Mouse (Mus musculus): ENCODE measurements around the gene Tspan5. TPM values are rescaled to one million over a fixed set of nuclear protein-coding genes. Genes with fewer than 3 reads are reported as not detected.
A peak's percentile ranks its signal among the peaks of the same experiment; 100 is the strongest.

Tspan5 gene
- polyA plus RNA-seq, 1 experiment = 226 TPM

- Histone ChIP-seq H3K27ac (ENCODE audit: insufficient read depth, low read length) (no peak overlapping the region), H3K4me3 (ENCODE audit: insufficient read depth, low read length) (no peak overlapping the region), H3K4me1 (ENCODE audit: control insufficient read depth, insufficient read depth, low read length) (peaks cover 5% of the 10 kb centered on the region)
- no peak for TF ChIP-seq POLR2A (IDR thresholded peaks at IDR 0.05; ENCODE audit: extremely low read depth, insufficient read depth, low read length)
- no peak for TF ChIP-seq CTCF (IDR thresholded peaks at IDR 0.05; ENCODE audit: extremely low read depth, insufficient read depth, low read length)
Observed at GRCm38 (mm10) chr3:138875936-138876335, 133.9 kb downstream of the Tspan5 start.

GRCm38 (mm10) chr3:138876418-138876817, 134.4 kb downstream of the Tspan5 start:
- Histone ChIP-seq H3K4me3 (ENCODE audit: insufficient read depth, low read length) (no peak overlapping the region), H3K4me1 (ENCODE audit: control insufficient read depth, insufficient read depth, low read length) (peaks cover 9% of the 10 kb centered on the region), H3K27ac (ENCODE audit: insufficient read depth, low read length) (no peak overlapping the region)
- no peak for TF ChIP-seq CTCF (IDR thresholded peaks at IDR 0.05; ENCODE audit: extremely low read depth, insufficient read depth, low read length)
- TF ChIP-seq POLR2A (IDR thresholded peaks at IDR 0.05; ENCODE audit: extremely low read depth, insufficient read depth, low read length) = no peak

DNA sequence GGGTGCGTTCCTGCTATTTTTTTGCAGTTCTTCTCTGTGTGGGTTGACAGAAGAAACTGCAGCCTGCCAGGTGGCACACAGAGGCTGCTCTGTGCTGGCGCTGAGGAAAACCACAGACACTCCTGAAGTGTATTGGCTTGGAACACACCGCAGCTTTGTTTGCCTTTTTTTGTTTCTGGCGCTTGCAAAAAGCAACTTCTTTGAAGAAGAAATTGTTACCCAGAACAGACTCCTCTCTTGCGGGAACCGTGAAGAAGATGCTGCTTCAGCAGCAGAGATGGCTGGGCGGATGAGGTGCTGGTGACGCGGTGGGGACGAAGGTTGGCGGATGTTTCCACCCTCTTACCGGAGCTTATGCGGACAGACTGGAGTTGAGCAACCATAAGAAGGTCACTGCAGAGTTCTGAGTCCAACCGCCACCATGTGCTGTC, 135.0 kb downstream of the Tspan5 start:
- Histone ChIP-seq H3K27ac (ENCODE audit: insufficient read depth, low read length) (no peak overlapping the region), H3K4me3 (ENCODE audit: insufficient read depth, low read length) (no peak overlapping the region), H3K4me1 (ENCODE audit: control insufficient read depth, insufficient read depth, low read length) (peaks cover 9% of the 10 kb centered on the region)
- no peak for TF ChIP-seq CTCF (IDR thresholded peaks at IDR 0.05; ENCODE audit: extremely low read depth, insufficient read depth, low read length)
- no peak for TF ChIP-seq POLR2A (IDR thresholded peaks at IDR 0.05; ENCODE audit: extremely low read depth, insufficient read depth, low read length)

GRCm38 (mm10) chr3:138877741-138878140, 135.7 kb downstream of the Tspan5 start:
- no peak overlapping the region for H3K4me3 ChIP-seq (ENCODE audit: insufficient read depth, low read length)
- H3K27ac ChIP-seq (ENCODE audit: insufficient read depth, low read length) = no peak overlapping the region
- H3K4me1 ChIP-seq (ENCODE audit: control insufficient read depth, insufficient read depth, low read length) = peaks cover 9% of the 10 kb centered on the region
- TF ChIP-seq CTCF (IDR thresholded peaks at IDR 0.05; ENCODE audit: extremely low read depth, insufficient read depth, low read length) = no peak
- no peak for TF ChIP-seq POLR2A (IDR thresholded peaks at IDR 0.05; ENCODE audit: extremely low read depth, insufficient read depth, low read length)

DNA sequence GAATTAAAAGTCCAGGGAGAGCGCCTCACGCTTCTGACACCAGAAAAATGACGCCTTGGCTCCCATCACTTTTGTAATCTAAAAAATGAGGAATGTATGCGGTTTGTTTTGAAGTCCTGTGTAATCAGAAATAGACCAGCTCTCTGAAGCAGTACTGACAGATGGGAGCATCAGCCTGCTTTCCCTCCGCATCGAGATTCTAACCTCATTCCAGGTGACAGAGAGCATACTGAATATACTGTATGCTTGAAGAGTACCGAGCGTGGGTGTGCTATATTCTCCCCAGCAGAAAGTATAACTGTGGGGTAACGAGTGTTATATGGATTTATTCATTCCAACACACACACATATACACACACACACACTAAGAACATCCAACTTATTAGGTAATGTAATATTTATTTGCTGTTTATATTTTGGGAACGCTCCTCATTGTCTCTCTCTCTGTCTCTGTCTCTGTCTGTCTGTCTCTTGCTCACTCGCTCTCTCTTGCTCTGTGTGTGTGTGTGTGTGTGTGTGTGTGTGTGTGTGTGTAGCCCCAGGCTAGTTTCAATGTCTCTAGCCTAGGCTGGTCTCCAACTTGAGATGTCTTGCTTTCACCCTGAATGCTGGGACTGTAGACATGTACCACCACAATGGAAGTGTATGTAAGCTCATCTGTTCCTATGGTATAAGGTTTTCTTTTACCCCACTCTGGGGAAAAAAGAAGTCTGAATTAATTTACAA, 139.2 kb downstream of the Tspan5 start:
- H3K4me1 ChIP-seq (ENCODE audit: control insufficient read depth, insufficient read depth, low read length) = peaks cover 9% of the 10 kb centered on the region
- H3K4me3 ChIP-seq (ENCODE audit: insufficient read depth, low read length) = no peak overlapping the region
- TF ChIP-seq CTCF (IDR thresholded peaks at IDR 0.05; ENCODE audit: extremely low read depth, insufficient read depth, low read length) (no peak), POLR2A (IDR thresholded peaks at IDR 0.05; ENCODE audit: extremely low read depth, insufficient read depth, low read length) (no peak)
- no peak overlapping the region for H3K27ac ChIP-seq (ENCODE audit: insufficient read depth, low read length)

- Histone ChIP-seq H3K4me3 (ENCODE audit: insufficient read depth, low read length) (no peak overlapping the region), H3K4me1 (ENCODE audit: control insufficient read depth, insufficient read depth, low read length) (peaks cover 7% of the 10 kb centered on the region; the same call in 1 of the 2 replicates), H3K27ac (ENCODE audit: insufficient read depth, low read length) (no peak overlapping the region)
- TF ChIP-seq POLR2A (IDR thresholded peaks at IDR 0.05; ENCODE audit: extremely low read depth, insufficient read depth, low read length) = no peak
- TF ChIP-seq CTCF (IDR thresholded peaks at IDR 0.05; ENCODE audit: extremely low read depth, insufficient read depth, low read length) = no peak
Observed at GRCm38 (mm10) chr3:138881725-138882347, 139.8 kb downstream of the Tspan5 start.

DNA sequence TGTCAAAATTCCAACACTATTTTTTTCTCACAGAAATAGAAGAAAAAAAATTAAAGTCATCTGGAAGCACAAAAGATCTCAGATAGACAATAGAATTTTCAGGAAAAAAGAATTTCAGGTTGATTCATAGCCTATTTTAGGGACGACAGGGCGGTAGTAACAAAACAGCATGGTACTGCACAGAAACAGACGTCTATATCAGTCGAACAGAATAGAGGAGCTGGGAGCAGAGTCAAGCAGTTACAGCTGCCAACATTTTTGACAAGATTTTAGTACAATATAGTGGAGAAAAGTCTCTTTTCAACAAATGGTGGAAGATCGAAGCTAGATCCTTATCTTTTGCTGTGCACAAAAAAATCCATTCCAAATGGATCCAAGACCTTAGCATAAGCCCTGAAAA, 144.1 kb downstream of the Tspan5 start:
- TF ChIP-seq CTCF (IDR thresholded peaks at IDR 0.05; ENCODE audit: extremely low read depth, insufficient read depth, low read length) (no peak), POLR2A (IDR thresholded peaks at IDR 0.05; ENCODE audit: extremely low read depth, insufficient read depth, low read length) (no peak)
- H3K4me1 ChIP-seq (ENCODE audit: control insufficient read depth, insufficient read depth, low read length) = peaks cover 6% of the 10 kb centered on the region; the same call in 1 of the 2 replicates
- no peak overlapping the region for H3K27ac ChIP-seq (ENCODE audit: insufficient read depth, low read length)
- no peak overlapping the region for H3K4me3 ChIP-seq (ENCODE audit: insufficient read depth, low read length)

DNA sequence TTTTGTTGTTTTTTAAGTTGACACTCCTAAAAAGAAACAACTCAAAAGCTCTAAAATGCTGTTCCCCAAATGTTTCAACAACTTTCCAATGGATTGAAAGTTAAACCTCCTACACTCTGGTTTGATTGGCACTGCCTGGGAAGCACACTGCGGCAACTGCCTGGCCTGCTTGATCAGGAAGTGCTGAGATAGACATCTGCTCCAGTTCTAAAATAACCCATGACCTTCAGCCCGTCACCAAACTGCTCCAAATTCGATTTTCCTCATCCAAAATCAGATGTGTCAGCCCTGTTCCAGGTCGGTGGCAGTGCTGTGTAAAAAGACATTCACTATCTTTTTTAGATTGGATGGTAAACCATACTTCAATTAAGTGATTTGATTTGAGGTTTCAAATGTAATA, 147.2 kb downstream of the Tspan5 start:
- Histone ChIP-seq H3K4me3 (ENCODE audit: insufficient read depth, low read length) (no peak overlapping the region), H3K27ac (ENCODE audit: insufficient read depth, low read length) (0 out of 2 replicates have a peak overlapping the region, but pooled peaks have one; percentile 9), H3K4me1 (ENCODE audit: control insufficient read depth, insufficient read depth, low read length) (peaks cover 8% of the 10 kb centered on the region; the same call in 1 of the 2 replicates)
- TF ChIP-seq POLR2A (IDR thresholded peaks at IDR 0.05; ENCODE audit: extremely low read depth, insufficient read depth, low read length) = no peak
- TF ChIP-seq CTCF (IDR thresholded peaks at IDR 0.05; ENCODE audit: extremely low read depth, insufficient read depth, low read length) = no peak

- H3K4me3 ChIP-seq (ENCODE audit: insufficient read depth, low read length) = no peak overlapping the region
- TF ChIP-seq POLR2A (IDR thresholded peaks at IDR 0.05; ENCODE audit: extremely low read depth, insufficient read depth, low read length) = no peak
- no peak for TF ChIP-seq CTCF (IDR thresholded peaks at IDR 0.05; ENCODE audit: extremely low read depth, insufficient read depth, low read length)
- 0 out of 2 replicates have a peak overlapping the region, but pooled peaks have one; percentile 9 for H3K27ac ChIP-seq (ENCODE audit: insufficient read depth, low read length)
- peaks cover 8% of the 10 kb centered on the region; the same call in 1 of the 2 replicates for H3K4me1 ChIP-seq (ENCODE audit: control insufficient read depth, insufficient read depth, low read length)
Observed at GRCm38 (mm10) chr3:138889769-138890295, 147.8 kb downstream of the Tspan5 start.

Data from cortical plate, adult 2 months (tissue).